Mouse (Mus musculus) frontal cortex, postnatal 14 days (tissue): ENCODE results near the gene Morn3.
"Not testable (repeated sequence)": the region's sequence is repeated elsewhere in the genome, so short reads cannot be mapped to it uniquely, and the experiment has no call there.

ENCODE experiments used
- DNase-seq, 2 experiments: peaks; one replicate each; pipeline ENCODE4 v3.0.0; 2022; ENCODE audit warnings: low spot score in 2 of 2

Morn3 gene

DNA sequence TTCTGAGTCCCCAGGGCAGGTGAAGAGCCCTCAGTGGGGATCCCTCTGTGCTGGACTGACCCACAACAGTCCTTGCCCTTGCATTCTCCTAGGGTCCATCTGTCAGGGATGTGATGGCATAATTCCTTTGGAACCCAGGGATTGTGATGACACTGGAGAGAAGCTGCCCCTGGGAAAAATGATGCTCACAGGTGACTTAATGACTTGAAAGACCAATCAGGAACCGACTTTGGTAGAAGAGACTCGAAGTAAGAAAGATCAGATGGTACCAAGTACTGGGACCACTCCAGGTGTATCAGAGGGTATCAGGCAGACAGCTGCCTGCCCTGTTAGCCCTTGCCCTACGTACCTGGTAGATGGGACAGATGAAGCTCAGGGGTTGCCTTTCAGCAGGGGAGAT, at the start of gene Morn3:
Gene Morn3, minus strand, starts transcription at position 101 of the 400 bp plus-strand sequence.
- no peak for DNase-seq

- DNase-seq: no peak
Measured at GRCm38 (mm10) chr5:123096299-123096698, 49.5 kb upstream of the Morn3 start.

GRCm38 (mm10) chr5:123094238-123094991, 47.6 kb upstream of the Morn3 start:
- no peak for DNase-seq

DNA sequence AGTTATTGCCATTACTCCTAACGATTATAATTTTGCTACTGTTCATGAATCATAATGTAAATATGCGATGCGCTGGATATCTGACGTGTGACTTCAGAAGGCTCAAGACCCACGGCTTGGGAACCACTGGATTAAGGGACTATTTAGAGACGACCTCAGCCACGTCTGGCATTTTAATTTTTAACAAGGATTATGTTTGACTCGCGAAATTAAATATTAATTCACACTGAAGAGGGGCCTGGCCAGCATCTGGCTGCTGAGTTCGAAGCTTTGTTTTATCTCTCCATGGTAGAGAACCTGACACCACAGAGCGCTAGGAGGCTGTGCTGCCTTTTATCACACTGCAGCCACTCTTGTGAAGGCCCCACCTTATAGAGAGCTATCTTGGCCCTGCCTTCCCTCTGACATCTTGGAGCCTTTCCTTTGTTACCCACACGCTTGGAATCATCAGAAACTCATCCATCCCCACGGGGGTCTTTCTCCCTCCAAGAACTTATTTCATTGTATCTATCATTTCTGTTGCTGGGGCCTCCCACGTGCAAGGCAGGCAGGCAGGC, 46.3 kb upstream of the Morn3 start:
- no peak for DNase-seq

- DNase-seq: no peak
Measured at GRCm38 (mm10) chr5:123090560-123091306, 43.9 kb upstream of the Morn3 start.

GRCm38 (mm10) chr5:123088784-123089183, 42.0 kb upstream of the Morn3 start:
- no peak for DNase-seq

- no peak for DNase-seq
Measured at GRCm38 (mm10) chr5:123086501-123086900, 39.7 kb upstream of the Morn3 start.

GRCm38 (mm10) chr5:123083340-123084050, 36.7 kb upstream of the Morn3 start:
- DNase-seq: no peak

DNA sequence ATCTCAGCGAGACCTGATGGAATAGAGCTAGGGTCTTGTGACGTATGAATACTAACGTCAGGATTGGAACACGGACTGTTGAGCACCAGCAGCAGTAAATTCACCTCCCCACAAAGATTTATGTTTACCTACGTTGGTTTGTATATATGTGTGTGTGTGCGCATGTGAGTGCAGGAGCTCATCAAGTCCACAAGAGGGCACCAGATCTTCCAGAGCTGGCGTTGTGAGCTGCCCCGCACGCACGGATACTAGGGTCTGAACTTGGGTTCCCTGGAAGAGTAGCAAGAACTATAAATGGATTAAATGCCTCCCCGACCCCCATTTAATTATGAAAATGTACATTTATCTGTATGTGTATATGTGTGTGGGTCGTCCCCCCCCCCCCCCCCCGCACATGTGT, 33.7 kb upstream of the Morn3 start:
- DNase-seq: no peak

DNA sequence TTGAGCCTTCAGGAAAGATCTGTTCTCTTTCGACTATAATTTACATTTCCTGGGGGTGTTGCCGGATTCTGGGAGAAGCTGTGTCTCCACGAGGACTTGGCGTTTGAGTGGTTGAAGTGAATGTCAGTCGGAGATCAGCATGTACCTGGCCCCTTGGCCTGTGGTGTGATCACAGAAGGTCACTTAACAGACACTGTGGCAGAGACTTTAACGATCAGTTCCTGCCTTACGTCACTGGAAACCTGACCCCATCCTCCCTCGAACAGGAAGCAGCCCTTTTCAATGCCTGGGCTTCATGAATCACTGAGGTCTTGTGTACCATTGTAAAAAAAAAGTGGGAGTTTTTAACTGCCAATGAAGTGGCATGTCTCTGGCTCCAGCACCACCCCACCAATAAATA, 33.2 kb upstream of the Morn3 start:
- no peak for DNase-seq

DNA sequence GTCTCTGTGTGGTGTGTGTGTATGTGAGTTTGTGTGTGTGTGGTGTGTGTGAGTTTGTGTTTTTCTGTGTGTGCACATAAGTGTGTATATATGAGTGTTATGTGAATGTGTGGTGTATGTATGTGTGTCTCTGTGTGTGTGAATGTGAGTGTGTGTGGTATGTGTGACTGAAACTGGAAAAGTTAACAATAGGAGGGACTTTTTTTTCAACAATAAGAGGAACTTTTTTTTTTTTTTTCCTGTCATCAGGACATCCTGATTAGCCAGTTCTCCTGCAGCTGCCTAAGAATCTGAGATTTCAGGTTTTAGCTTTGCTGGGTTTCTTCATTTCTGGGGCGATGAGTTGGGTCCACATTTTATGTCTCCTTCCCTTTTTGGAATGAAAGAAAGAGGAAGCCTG, 32.8 kb upstream of the Morn3 start:
- DNase-seq: no peak

GRCm38 (mm10) chr5:123076419-123077281, 29.8 kb upstream of the Morn3 start:
- peak in 1 of 2 experiments; percentile 36 for DNase-seq

DNA sequence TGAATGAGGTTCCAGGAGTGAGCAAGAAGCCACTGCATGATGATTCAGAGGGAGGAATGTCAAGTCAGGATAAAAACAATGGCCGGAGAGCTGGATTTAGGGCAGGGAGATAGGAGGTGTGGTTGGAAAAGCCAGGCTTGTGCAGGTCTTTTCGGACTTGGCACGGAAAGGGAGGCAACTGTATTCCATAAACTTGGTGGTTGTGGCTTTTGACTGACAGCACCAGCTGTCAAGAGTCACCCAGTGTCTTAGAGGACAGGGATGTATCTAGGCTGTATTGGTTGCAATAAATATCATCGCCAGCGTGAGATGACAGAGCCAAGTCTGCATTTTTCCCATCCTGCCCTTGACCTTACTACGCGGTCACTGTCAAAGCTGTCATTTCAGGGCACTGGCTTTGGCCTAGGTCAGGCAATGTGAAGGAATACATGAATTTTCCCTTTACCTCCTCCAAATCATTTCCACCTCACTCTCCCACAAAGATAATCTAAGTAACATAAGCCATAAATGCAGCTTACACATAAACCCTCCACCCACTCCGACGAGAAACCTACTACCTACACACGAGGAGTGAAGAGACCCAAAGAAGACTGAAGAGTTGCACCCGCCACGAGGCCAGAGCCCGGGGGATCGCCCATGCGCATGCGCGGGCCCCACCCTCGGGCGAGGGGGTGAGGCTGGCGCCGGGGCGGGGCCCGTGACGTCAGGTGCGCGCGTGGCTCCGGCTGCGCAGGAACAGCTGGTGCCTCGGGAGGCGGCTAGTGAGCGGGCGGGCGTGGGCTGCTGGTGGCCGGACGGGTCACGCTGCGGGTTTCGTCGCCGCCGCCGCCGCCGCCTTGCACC, 29.0 kb upstream of the Morn3 start:
- peak; percentile 72 to 83 for DNase-seq

GRCm38 (mm10) chr5:123068714-123069113, 21.9 kb upstream of the Morn3 start:
- no peak for DNase-seq

DNA sequence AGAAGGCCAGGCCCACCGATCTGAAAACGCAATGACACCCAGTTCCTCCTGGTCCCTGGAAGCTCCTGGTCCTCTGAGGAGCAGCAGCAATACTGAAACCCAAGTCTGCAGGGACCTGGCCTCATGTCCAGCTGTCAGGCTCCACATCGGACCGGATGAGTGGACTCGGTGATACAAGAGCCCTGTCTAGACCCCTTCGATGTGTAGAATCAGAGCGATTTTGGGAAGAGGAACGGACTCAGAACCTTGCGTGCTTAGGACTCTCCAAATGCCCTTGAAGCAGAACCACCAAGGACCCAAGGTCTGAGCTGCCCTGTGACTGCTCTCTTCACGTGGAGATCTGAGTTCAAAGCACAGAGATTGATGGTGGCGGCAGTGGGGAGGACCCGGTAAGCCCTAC, 21.3 kb upstream of the Morn3 start, which contains the start of gene Tmem120b:
Gene Tmem120b, plus strand, starts transcription at position 301 of the 400 bp plus-strand sequence.
- DNase-seq: no peak

DNA sequence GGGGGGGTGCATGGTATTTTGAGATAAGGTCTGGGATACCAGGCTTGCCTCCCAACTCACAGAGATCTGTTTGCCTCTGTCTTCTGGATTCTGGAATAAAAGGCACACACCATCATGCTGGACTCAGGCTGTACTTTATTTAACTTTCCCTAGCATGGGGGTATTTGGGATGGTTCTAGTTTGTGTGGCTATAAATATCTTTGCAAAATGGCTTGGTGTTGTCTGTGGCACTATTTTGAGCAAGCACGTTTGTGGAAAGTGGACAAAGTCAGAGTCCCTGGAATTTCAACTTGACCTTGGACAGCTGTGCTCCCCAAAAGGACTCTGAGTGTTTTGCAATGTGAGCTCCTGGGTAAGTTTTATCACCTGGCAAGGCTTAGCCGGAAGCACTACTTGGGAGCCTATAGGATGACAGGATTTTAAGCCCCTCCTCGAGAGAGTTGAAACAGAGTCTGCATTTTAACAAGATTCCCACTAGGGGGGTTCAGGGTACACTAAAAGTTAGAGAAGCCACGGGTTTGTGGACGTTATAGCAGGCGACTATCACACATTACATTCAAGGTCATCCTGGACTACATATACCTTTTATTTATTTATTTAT, 20.7 kb upstream of the Morn3 start:
- DNase-seq: no peak

DNA sequence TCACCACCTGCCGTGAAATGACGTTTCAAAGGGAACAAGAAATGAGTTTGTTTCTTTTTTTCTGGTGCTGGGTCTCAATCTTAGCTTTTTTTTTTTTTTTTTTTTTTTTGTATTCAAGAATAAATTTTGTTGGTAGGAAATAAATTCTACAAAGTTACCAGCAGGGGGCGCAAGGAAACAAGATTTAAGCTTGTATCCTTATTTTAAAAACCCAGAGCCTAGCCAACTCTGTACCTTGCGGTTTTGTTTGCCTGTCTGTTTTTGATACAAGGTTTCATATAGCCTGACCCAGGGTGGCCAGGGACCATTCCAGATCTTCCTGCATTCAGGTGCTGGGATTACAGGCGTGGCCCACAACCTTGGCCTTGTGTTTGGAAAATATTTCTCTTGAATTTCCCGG, 17.4 kb upstream of the Morn3 start:
- peak in 1 of 2 experiments; percentile 51 for DNase-seq

- no peak for DNase-seq
Measured at GRCm38 (mm10) chr5:123063141-123063540, 16.3 kb upstream of the Morn3 start.

GRCm38 (mm10) chr5:123061402-123061749, 14.6 kb upstream of the Morn3 start:
- DNase-seq: not testable (repeated sequence)
